Mouse (Mus musculus) layer of hippocampus, adult 9-10 months (tissue): Measurements from ENCODE around the gene Wnt6.

Experiments
- DNase-seq: peaks from one replicate; pipeline ENCODE4 v3.0.0; 2022; ENCODE audit warnings: low spot score

Gene Wnt6

DNA sequence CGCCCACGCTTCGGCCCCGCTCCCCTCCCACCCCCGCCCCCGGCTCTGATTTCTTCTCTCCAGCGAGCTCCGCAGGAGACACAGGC, at the start of gene Wnt6:
TSS of gene Wnt6 (plus strand) at position 48 of the 86 bp plus-strand sequence.
- DNase-seq = no peak

DNA sequence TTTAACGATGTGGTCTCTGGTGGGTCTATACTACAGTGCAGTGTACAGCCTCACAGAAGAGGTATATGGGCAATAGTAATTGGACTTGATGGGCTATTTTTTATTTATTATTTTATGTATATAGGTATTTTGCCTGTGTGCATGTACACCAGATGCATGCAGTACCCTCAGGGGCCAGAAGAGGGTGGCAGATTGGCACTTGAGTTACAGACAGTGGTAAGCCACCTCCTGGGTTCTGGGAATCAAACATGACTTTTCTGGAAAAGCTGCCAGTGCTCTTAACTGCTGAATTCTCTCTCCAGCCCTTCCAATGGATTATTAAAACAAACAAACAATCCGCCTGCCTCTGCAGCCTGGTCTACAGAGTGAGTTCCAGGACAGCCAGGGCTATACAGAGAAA, 47.9 kb upstream of the Wnt6 start:
- no peak for DNase-seq

DNA sequence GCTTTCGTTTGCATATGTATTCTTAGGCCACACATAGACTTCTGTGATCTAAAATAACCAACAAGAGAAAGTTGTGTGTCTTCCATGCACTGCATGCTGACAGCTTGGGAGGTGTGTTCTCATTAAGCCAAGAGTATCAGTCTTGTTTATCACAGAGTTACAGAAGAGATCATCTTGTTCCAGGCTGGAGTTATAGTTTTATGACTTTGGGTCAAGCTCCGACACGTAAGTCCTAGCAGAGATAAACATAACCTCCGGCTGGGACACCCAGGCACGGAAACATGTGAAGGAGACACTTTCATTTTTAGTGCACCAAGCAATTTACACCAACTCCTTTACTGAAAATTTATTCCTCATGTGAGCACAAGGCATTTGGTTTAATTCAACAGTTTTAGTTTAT, 45.6 kb upstream of the Wnt6 start:
- DNase-seq = no peak

DNA sequence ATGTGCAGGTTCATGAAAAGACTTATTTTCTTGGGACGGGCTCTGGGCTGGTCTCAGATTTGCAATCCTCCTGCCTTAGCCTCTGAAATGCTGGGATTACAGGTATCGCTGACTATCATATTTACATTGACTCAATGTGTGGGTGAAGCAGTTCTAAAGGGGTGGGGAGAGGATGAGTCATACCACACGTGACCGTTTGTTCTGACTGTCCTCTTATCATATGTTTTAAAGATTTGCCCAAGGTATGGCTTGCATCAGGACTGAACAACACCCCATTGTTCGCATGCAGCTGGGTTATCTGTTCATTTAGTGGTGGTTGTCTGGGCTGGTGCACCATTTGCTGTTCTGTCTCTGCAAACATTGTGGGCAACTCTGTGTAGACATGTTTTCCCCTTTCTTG, 45.0 kb upstream of the Wnt6 start:
- no peak for DNase-seq

GRCm38 (mm10) chr1:74728446-74728845, 43.2 kb upstream of the Wnt6 start:
- DNase-seq = no peak

DNA sequence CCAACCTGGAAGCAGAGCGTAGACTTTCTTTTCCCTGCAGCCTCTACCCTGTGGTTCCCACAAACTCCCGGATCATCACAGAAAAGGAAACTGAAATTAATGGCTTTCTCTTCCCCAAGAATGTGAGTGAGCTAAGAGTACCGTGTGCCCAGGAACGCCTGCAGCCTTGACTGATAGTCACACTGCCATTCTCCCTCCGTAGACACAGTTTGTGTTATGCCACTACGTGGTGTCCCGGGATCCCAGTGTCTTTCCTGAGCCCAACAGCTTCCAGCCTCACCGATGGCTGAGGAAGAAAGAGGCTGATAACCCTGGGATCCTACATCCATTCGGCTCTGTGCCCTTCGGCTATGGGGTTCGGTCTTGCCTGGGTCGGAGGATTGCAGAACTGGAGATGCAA, 34.7 kb upstream of the Wnt6 start:
- no peak for DNase-seq

GRCm38 (mm10) chr1:74737500-74737899, 34.2 kb upstream of the Wnt6 start:
- no peak for DNase-seq

DNA sequence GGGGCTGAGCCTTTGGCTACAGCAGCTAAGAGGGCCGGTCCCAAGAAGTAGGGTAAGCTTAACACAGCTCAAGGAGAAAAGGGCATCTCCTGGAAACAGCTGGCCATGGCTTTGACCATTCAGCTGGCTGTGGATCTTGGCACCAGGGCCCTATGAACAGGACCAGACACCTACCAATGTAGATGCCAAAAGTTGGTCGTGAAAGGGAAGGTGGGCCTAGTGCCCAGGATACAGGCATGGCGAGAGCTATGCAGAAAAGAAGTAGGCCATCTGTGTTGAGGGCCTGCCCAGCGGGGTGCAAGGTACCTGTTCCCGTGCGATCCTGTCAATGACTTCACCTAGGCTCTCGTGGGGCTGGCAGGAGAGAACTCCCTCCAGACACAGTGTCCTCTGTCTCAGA, 30.8 kb upstream of the Wnt6 start:
- no peak for DNase-seq

DNA sequence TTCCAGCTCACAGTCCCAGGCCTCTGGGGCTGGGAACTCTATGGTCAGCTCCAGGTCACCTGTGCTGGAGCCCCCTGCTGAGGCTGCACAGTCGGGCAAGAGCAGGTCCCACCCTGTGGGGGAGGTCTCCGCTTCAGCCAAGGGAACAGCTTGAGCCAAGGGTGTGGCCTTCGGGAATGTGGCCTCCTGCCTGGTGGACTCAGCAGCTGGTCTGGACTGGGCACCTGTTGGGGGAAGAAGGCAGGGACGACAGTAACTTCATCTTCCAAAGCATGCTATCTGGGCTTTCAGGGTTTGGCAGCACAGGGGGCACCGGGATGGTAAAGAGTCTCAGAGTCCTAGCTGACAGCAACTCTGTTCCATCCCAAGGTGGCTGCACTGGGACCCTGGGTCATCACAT, 24.4 kb upstream of the Wnt6 start:
- DNase-seq = no peak

DNA sequence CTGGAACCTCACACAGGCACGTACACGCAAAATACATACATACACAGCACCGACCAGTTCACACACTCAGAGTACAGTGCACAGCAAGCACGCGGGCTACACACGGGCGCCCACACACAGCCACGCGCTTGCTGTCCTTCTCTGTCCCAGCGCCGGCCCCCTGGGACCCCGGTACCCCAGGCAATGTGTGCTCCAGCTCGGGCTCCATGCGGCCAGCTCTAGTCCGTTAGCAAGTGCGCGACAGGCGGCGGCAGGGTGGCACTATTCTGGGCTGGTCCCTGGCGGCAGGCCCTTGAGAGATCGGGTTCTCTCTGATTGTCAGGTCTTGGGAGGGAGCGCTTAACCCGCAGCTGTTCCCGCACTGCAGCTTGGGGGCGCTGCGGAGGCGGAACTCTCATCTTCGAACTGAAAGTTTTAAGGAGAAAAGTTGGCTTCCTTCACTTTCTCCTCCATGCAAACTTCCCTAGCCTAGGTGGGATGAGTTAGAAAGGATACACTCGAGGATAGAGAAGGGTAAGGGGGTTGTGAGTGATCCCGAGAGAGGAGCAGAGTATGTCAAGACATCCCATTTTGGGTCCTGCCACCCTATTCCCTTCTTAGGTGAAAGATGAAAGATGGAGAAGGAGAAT, 22.9 kb upstream of the Wnt6 start, which contains the start of gene Prkag3:
TSS of gene Prkag3 (minus strand) at position 579 of the 629 bp plus-strand sequence.
- no peak for DNase-seq

GRCm38 (mm10) chr1:74749301-74749700, 22.4 kb upstream of the Wnt6 start:
- DNase-seq = no peak

- DNase-seq = no peak
Measured at GRCm38 (mm10) chr1:74750683-74751082, 21.0 kb upstream of the Wnt6 start.

GRCm38 (mm10) chr1:74752150-74752549, 19.5 kb upstream of the Wnt6 start:
- DNase-seq = no peak

- no peak for DNase-seq
Measured at GRCm38 (mm10) chr1:74752833-74753232, 18.9 kb upstream of the Wnt6 start.

DNA sequence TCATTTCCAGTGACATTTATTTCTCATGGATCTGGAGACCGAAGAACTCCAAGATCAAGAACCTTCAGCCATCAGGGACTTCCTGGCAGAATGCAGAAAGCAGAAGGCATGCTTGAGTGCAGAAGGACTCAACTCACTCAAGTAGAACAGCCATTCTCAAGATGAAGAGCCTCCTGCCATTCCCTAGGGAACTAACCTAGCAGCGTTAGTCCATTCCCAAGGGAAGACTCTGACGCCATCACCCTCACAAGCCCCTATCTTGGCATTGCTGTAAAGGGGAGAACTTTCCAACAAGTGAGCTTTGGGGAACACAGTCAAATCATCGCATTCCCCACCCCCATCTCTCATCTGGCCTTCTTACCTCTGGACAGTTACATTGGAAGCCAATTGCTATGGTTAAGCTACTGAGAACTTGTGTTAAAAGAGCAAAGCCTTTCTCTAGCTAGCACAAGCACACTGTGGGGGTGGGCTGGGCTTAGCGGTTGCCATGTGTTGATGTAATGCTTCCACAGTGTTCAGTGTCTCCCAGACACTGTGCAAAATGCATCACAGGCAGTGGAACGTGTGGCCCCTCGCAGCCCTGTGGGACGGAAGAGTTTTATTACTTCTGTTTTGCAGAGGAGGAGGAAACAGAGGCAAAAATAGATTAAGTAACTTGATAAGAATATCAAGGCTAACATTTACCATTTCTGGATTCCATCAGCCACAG, 18.3 kb upstream of the Wnt6 start:
- DNase-seq = no peak

DNA sequence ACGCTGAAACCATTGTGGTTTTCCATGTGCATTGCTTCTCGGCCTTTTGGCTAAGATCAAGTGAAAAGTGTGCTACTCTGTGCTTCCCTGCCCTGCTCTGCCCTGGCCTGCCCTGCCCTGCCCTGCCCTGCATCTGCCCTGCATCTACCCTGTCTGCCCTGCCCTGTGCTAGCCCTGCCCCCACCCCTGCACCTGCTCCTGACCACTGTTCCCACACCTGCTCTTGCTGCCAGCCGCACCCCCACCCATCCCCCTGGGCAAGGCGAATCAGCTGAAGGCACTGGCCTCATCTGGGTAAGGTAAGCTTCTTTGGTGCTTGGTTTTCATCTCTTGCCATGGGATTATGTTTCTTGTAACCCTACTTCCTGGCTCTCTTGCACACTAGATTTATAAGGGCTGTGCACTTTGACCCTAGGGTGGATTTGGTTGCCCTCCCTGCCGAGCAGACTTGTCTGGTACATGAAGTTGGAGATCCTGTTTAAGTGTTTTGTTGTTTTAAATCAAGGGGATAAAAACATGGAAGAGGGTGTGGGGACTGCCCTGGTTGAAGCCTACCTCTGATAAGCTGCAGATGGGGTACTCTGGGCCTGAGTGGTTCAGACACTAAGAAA, 17.4 kb upstream of the Wnt6 start:
- DNase-seq = no peak

GRCm38 (mm10) chr1:74759773-74760172, 11.9 kb upstream of the Wnt6 start:
- DNase-seq = peak; percentile 46

DNA sequence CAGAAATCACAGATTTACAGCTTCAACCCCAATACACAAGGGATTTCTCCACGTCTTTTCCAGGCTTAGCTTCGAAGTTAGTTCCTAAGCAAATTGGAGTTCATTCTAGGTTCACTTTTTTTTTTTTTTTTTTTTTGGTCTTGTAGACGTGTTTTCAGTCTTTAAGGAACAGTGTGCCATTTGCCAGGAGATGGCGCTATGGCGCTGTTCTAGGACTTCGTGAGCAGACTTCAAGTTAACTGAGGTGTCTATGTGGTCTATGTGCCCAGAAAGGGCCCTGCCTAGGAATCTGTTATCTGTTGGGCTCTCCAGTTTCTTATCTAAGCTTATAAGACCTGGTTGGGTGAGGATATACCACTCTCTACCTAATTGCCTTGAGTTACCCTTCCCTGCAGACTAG, 8.6 kb upstream of the Wnt6 start:
- peak; percentile 45 for DNase-seq

GRCm38 (mm10) chr1:74770727-74771466, 795 bp upstream of the Wnt6 start:
- DNase-seq = no peak

DNA sequence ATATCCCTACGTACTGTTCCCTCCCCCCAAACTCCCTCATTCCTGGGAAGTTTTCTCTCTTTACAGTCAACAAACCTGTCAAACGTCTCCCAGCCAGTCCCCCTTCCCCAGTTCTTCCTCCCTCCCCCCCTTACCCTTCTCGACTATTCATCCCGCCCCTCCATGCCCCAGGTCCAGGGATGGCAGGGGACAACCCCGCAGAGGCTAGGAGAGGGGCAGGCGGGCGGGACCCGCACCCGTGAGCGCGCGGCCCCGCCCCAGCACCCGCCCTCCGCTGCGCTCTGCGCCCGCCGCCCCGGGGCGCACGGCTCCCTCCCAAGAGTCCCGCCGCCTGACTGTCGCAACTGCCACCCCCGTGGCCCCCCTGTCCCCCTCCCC, 236 bp upstream of the Wnt6 start:
- no peak for DNase-seq

DNA sequence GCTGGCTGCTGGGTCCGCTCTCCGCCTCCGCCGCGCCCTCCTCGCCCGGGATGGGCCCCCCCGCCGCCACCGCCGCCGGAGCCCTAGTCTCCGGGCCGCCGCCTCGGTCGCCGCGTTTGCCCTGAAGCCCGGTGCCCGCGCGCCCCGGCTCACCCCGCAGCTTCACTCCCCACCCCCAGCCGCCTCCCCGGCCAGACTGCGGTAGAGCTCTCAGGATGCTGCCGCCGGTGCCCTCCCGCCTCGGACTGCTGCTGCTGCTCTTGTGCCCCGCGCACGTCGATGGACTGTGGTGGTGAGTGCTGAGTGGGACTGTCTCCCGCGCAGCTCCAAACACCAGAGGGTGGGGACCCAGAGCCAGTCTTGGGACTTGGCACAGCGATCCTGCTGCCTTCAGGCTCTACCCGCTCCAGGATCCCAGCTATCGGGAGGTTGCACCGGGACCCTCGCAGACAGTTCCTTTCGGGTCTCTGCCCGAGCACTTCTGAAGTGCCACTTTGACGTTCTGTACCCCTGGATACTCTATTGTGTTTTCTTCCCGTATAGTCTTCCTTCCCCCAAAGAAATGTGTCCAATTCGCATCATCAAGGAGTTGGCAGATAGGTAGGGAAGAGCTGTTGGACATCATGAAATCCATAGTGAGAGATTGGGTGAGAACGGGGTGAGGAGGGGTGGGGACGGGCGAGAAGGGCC, 384 bp downstream of the Wnt6 start:
- DNase-seq = no peak

DNA sequence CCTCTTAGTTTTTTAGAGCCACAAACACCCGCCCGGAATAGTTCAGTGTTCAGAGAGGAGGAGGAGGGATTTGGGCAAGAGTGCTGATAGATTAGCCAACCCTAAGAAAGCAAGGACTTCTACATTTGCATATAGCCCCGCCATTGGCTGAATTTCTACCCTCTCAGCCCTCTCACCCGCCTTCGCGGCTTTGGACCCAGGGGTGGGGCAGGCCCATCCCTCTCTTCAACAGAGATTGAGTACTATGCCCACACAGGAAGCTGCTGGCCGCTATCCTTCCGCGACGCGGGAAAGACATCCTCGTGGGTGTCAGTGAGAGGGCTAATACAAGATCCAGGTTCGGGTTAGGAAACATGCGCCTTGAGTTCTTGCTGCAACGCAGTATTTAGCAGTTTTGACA, 1.4 kb downstream of the Wnt6 start:
- no peak for DNase-seq

- no peak for DNase-seq
Measured at GRCm38 (mm10) chr1:74774062-74774461, 2.4 kb downstream of the Wnt6 start.
